Mouse (Mus musculus) heart, embryonic 11.5 days (tissue): ENCODE measurements around the gene Prdx2. TPM values are rescaled to one million over a fixed set of nuclear protein-coding genes. Genes with fewer than 3 reads are reported as not detected.

ENCODE experiments used
- ATAC-seq: fragments of 200-750 bp; cut with Nextera tagmentation; replicated peaks from 2 replicates; pipeline ENCODE4 v1.8.0; 2017; ENCODE audit warnings: moderate library complexity; ENCODE audit not compliant: insufficient number of reproducible peaks, low FRiP score, low TSS enrichment
- H3K27ac ChIP-seq: fragments of 300-500 bp; sonication (generic); 2 replicates; pipeline ENCODE4 v1.5.1; 2014; ENCODE audit warnings: mild to moderate bottlenecking, low read depth, low read length
- H3K27me3 ChIP-seq: fragments of 300-500 bp; sonication (generic); 2 replicates; pipeline ENCODE4 v1.6.1; 2014; ENCODE audit warnings: mild to moderate bottlenecking, low read length, mixed read lengths; ENCODE audit not compliant: control insufficient read depth, insufficient read depth
- H3K36me3 ChIP-seq: fragments of 300-500 bp; sonication (generic); 2 replicates; pipeline ENCODE4 v1.6.1; 2014; ENCODE audit warnings: mild to moderate bottlenecking, low read length, moderate library complexity, mixed read lengths; ENCODE audit not compliant: control insufficient read depth, insufficient read depth
- H3K4me1 ChIP-seq: fragments of 300-500 bp; sonication (generic); 2 replicates; pipeline ENCODE4 v1.6.1; 2014; ENCODE audit warnings: low read length; ENCODE audit not compliant: control insufficient read depth, insufficient read depth
- H3K4me2 ChIP-seq: fragments of 300-500 bp; sonication (generic); 2 replicates; pipeline ENCODE4 v1.6.1; 2014; ENCODE audit warnings: mild to moderate bottlenecking, moderate library complexity
- H3K4me3 ChIP-seq: fragments of 300-500 bp; sonication (generic); 2 replicates; pipeline ENCODE4 v1.5.1; 2014; ENCODE audit warnings: low read depth, low read length
- H3K9ac ChIP-seq: fragments of 300-500 bp; sonication (generic); 2 replicates; pipeline ENCODE4 v1.6.1; 2014; ENCODE audit warnings: mild to moderate bottlenecking, low read depth, low read length, moderate library complexity
- H3K9me3 ChIP-seq: fragments of 300-500 bp; sonication (generic); replicated peaks from 2 replicates; pipeline ENCODE4 v1.6.1; 2016; ENCODE audit warnings: low read length; ENCODE audit not compliant: control insufficient read depth
- WGBS: fragments of 180-500 bp; shearing (Covaris S2); extraction: QIAGEN DNeasy Blood & Tissue Kit; methylation state at CpG from one replicate; pipeline ENCODE4 v1.1.7; 2014; ENCODE audit not compliant: insufficient replicate concordance; 5-methylcytosine and 5-hydroxymethylcytosine counted together
- polyA plus RNA-seq: library from polyadenylated mRNA; unstranded; fragments of >200 nt; fragmentation: Nextera tagmentation; extraction: Ambion mirVana; gene quantifications from 2 replicates; pipeline ENCODE4 v1.2.1, GENCODE M21; 2014

The Prdx2 gene
- polyA plus RNA-seq, 1 experiment from 2014 or later = 992 TPM

DNA sequence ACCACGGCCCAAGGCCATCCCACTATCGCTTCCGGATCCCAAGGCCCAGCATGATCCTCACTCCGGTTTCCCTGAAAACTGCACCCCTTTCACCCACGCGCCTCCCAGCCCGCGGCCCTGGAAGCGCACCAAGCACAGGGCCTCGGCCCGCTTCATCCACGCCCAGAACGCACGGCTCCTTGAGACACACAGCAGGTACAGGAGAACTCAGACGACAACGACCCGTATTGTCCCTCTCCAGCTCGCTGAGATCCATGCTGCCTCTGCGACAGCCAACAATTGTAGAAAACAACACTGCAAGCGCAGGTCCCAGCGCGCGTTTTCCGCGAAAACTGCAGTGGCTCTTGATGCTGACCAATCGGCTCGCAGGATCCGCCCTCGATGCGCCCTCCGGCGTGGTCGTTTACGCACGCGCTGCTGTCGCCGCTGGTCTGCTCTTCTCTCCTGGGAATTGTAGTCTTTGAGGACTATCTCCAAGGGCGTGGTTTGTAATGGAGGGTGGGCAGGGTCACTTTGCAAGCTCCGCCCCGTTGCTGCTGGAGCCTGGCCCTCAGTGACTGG, 3.6 kb upstream of the Prdx2 start:
- peaks cover 23% of the 10 kb centered on the region for H3K4me1 ChIP-seq
- ATAC-seq = peak; percentile 85

DNA sequence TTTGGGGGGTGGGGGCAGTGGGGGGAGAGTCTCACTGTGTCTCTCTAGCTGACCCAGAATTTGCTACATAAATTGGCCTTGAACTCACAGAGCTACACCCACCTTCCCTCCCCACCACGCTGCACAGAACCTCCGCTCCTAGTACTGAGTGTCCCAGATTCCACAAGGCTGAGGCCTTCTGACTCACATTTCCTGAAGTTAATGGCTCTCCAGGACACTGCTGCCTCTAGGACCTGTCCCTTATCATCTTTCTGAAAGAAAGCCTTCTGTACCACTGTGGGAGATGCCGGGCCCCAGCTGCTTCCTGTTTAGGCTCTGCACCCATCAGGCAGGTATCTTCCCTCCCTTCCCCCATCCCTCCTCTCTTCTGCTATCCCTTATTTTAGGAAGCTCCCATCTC, 2.8 kb upstream of the Prdx2 start:
- no peak overlapping the region; the same call in 1 of the 2 replicates for H3K9ac ChIP-seq
- H3K4me2 ChIP-seq = peak overlapping the region; percentile 87
- H3K9me3 ChIP-seq = no peaks in the 10 kb centered on the region
- peak overlapping the region; percentile 72 for H3K27ac ChIP-seq
- H3K4me3 ChIP-seq = peak overlapping the region; percentile 65; the same call in 1 of the 2 replicates
- peaks cover 29% of the 10 kb centered on the region for H3K4me1 ChIP-seq
- H3K27me3 ChIP-seq = no peaks in the 10 kb centered on the region
- no peak for ATAC-seq
- peaks cover 7% of the 10 kb centered on the region for H3K36me3 ChIP-seq
- WGBS = 21% methylated on average over 3 of the region's 3 CpGs

More for the DNA sequence above, 3.6 kb upstream of the Prdx2 start:
- Histone ChIP-seq H3K27ac (peak overlapping the region; percentile 58), H3K4me2 (peak overlapping the region; percentile 87), H3K4me3 (peak overlapping the region; percentile 65), H3K9ac (peak overlapping the region; percentile 70), H3K36me3 (no peaks in the 10 kb centered on the region; the same call in none of the 2 replicates), H3K9me3 (no peaks in the 10 kb centered on the region), H3K27me3 (no peaks in the 10 kb centered on the region)
- under 1% methylated on average over 41 of the region's 41 CpGs for WGBS

DNA sequence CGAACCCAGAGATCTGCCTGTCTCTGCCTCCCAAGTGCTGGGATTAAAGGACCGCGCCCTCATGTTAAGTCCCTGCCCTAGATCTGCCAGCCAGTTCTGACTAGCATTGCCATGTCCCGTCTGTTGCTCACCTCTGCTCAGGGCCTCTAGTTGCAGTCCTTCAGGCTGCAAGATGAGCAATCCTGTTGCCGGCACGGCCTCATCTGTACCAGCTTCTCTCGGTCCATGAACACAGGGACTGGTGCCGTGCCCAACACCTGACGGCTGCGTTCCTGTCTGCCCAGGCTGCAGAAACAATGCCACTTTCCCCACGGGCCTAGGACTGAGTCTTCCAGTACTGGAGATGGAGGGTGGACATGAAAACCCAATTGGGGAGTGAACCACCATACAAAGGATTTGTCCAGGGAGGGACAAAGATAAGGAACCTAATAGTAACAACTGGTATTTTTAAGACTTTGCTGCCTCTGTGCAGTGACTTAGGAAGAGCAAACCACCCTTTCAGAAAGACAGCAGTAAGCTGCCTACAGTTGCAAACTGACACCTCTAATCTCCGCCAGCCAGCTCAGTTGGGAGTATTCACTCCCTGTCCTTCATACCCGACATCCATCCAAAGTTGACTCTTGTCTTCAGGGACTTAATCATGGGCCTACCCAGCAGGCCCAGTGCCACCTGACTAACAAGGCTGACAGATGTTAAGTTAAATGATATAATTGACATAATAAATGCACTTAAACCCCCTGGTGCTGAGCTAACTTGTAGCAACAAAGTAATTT, 1.7 kb upstream of the Prdx2 start:
- H3K27me3 ChIP-seq = no peaks in the 10 kb centered on the region
- 83% methylated on average over 13 of the region's 13 CpGs for WGBS
- peaks cover 29% of the 10 kb centered on the region for H3K4me1 ChIP-seq
- H3K36me3 ChIP-seq = peaks cover 12% of the 10 kb centered on the region
- no peak overlapping the region for H3K4me3 ChIP-seq
- ATAC-seq = no peak
- H3K4me2 ChIP-seq = peak overlapping the region; percentile 92; the same call in 1 of the 2 replicates
- H3K9me3 ChIP-seq = no peaks in the 10 kb centered on the region
- no peak overlapping the region for H3K9ac ChIP-seq
- no peak overlapping the region for H3K27ac ChIP-seq

GRCm38 (mm10) chr8:84968650-84969049, 737 bp upstream of the Prdx2 start:
- H3K4me1 ChIP-seq = peaks cover 29% of the 10 kb centered on the region
- peak overlapping the region; percentile 92 for H3K4me2 ChIP-seq
- no peak for ATAC-seq
- H3K27me3 ChIP-seq = no peaks in the 10 kb centered on the region
- peak overlapping the region; percentile 64 for H3K4me3 ChIP-seq
- H3K36me3 ChIP-seq = peaks cover 12% of the 10 kb centered on the region
- H3K9me3 ChIP-seq = no peaks in the 10 kb centered on the region
- 25% methylated on average over 2 of the region's 2 CpGs for WGBS
- peak overlapping the region; percentile 77 for H3K27ac ChIP-seq
- peak overlapping the region; percentile 97 for H3K9ac ChIP-seq

DNA sequence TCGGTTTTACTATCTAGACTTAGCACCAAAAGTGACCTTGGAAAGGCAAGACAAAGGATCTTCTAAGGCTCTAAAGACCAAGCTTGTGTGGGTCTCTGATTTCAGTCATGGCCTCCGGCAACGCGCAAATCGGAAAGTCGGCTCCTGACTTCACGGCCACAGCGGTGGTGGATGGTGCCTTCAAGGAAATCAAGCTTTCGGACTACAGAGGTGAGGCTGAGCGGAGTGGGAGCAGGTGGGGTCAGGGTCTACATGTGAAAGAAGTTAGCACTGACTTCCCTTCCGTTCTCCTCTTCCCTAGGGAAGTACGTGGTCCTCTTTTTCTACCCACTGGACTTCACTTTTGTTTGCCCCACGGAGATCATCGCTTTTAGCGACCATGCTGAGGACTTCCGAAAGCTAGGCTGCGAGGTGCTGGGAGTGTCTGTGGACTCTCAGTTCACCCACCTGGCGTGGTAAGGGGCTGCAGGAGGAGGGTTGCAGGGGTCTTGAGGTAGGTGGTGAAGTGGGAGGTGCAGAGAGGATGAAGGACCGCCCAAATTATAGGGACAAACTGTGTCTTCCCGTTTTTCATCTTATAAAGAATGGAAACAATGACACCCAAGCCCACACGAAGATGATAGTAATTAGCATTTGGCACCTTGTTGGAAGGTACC, 876 bp downstream of the Prdx2 start:
- Histone ChIP-seq H3K4me3 (peak overlapping the region; percentile 64), H3K9ac (peak overlapping the region; percentile 97), H3K9me3 (no peaks in the 10 kb centered on the region), H3K4me2 (peak overlapping the region; percentile 92), H3K4me1 (peaks cover 25% of the 10 kb centered on the region), H3K27me3 (no peaks in the 10 kb centered on the region), H3K27ac (peak overlapping the region; percentile 77), H3K36me3 (peaks cover 12% of the 10 kb centered on the region)
- 13% methylated on average over 21 of the region's 21 CpGs for WGBS
- ATAC-seq = no peak

- peak overlapping the region; percentile 97 for H3K9ac ChIP-seq
- H3K4me2 ChIP-seq = peak overlapping the region; percentile 92
- 34% methylated on average over 5 of the region's 5 CpGs for WGBS
- peaks cover 12% of the 10 kb centered on the region for H3K36me3 ChIP-seq
- H3K27me3 ChIP-seq = no peaks in the 10 kb centered on the region
- peak overlapping the region; percentile 64 for H3K4me3 ChIP-seq
- no peaks in the 10 kb centered on the region for H3K9me3 ChIP-seq
- H3K4me1 ChIP-seq = peaks cover 28% of the 10 kb centered on the region
- peak overlapping the region; percentile 77 for H3K27ac ChIP-seq
- peak; percentile 74 for ATAC-seq
Observed at GRCm38 (mm10) chr8:84970913-84971312, 1.5 kb downstream of the Prdx2 start.

DNA sequence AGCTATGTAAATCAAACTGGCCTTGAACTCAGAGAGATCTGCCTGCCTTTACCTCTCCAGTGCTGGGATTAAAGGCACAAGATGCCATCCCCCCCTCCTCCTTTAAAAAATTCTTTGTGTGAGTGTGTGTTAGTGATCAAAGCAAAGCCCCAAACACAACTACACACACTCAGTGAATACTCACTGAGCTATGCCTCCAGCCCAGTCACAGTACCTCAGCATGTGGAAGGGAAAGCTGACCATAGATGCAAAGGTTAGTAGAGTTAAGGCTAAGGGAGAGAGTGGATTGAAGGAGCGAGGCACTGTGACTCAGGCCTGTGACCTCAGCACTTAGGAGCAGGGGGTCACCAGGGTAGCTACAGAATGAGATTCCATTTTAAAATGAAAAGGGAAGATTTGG, 3.7 kb downstream of the Prdx2 start:
- Histone ChIP-seq H3K36me3 (peaks cover 12% of the 10 kb centered on the region), H3K27me3 (no peaks in the 10 kb centered on the region), H3K4me1 (peaks cover 28% of the 10 kb centered on the region), H3K4me3 (no peak overlapping the region), H3K9ac (no peak overlapping the region), H3K27ac (no peak overlapping the region), H3K4me2 (no peak overlapping the region), H3K9me3 (no peaks in the 10 kb centered on the region)
- ATAC-seq = no peak
- WGBS = 93% methylated on average over 1 of the region's 1 CpGs

DNA sequence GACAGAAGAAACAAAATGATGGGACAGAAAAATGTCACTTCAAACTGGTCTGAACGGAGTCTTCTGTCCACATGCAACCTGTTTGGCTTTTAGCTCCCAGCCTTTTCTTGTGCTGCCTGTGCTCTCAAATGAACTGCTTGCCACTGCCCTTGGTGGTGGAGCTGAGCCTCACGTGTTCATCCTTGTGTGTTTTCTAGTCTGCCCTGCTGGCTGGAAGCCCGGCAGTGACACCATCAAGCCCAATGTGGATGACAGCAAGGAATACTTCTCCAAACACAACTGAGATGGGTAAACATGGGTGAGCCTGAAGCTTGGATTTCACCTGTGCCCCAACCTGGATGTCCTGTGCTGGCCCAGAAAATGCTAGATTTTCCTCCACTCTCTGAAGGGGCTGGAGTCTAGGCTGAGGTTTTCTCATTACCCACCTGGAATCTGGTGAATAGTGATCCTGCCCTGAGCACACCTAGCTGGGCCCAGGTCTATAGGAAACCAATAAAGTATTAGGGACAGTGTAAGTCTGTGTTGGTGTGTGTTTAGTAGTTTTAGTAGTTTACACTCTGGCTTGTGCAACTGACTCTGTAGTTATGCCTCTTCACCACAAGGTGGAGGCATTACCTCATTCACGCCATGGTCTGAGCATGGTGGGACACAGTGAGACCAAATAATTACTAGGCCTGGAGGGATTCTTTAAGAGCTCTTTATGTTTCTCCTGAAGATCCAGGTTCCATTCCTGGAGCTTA, 4.6 kb downstream of the Prdx2 start:
- WGBS = 64% methylated on average over 4 of the region's 4 CpGs
- Histone ChIP-seq H3K9me3 (no peaks in the 10 kb centered on the region), H3K9ac (no peak overlapping the region), H3K27me3 (no peaks in the 10 kb centered on the region), H3K4me2 (no peak overlapping the region), H3K4me1 (peaks cover 26% of the 10 kb centered on the region), H3K4me3 (no peak overlapping the region), H3K36me3 (peaks cover 12% of the 10 kb centered on the region), H3K27ac (no peak overlapping the region)
- ATAC-seq = no peak
